Mouse (Mus musculus) lung, postnatal 25 days (tissue): ENCODE results near the gene Gabbr1.

Source experiments
- DNase-seq: peaks from one replicate; pipeline ENCODE4 v3.0.0; 2022; ENCODE audit warnings: low spot score

Gene Gabbr1

GRCm38 (mm10) chr17:37078193-37078592 lies 32.4 kb downstream of the Gabbr1 start:
- no peak for DNase-seq

- no peak for DNase-seq
Measured at GRCm38 (mm10) chr17:37078990-37079389, 33.2 kb downstream of the Gabbr1 start.

- DNase-seq = peak; percentile 33
Measured at GRCm38 (mm10) chr17:37080119-37080518, 34.4 kb downstream of the Gabbr1 start.

GRCm38 (mm10) chr17:37081659-37082058 lies 35.9 kb downstream of the Gabbr1 start:
- no peak for DNase-seq

GRCm38 (mm10) chr17:37083327-37083726 lies 37.6 kb downstream of the Gabbr1 start:
- DNase-seq = peak; percentile 29

- no peak for DNase-seq
Measured at GRCm38 (mm10) chr17:37084632-37085031, 38.9 kb downstream of the Gabbr1 start.

GRCm38 (mm10) chr17:37085545-37085944 lies 39.8 kb downstream of the Gabbr1 start:
- DNase-seq = no peak

GRCm38 (mm10) chr17:37088399-37088798 lies 42.6 kb downstream of the Gabbr1 start, which contains the start of gene Olfr90:
TSS of gene Olfr90 (minus strand) at chr17:37088499.
- no peak for DNase-seq

GRCm38 (mm10) chr17:37092198-37092597 lies 46.4 kb downstream of the Gabbr1 start:
- no peak for DNase-seq

- DNase-seq = no peak
Measured at GRCm38 (mm10) chr17:37093289-37093688, 47.5 kb downstream of the Gabbr1 start.

- no peak for DNase-seq
Measured at GRCm38 (mm10) chr17:37098178-37098577, 52.4 kb downstream of the Gabbr1 start, which contains the start of gene Olfr91. TSS of gene Olfr91 (minus strand) at chr17:37098278.

- no peak for DNase-seq
Measured at GRCm38 (mm10) chr17:37119988-37120387, 74.2 kb downstream of the Gabbr1 start, which contains the start of gene Olfr92. TSS of gene Olfr92 (minus strand) at chr17:37120088.
